Mouse (Mus musculus): ENCODE measurements around the gene Tcl1b5. TPM values are rescaled to one million over a fixed set of nuclear protein-coding genes. Genes with fewer than 3 reads are reported as not detected.
"Not testable (repeated sequence)": the region's sequence is repeated elsewhere in the genome, so short reads cannot be mapped to it uniquely, and the experiment has no call there.

Gene Tcl1b5
- not detected for total RNA-seq (2021)
- long read RNA-seq, experiment 1 = 0 reads
- long read RNA-seq, experiment 2 = 0 reads

- not testable (repeated sequence) for DNase-seq (ENCODE audit: low spot score in 2 of 2)
Measured at GRCm38 (mm10) chr12:105176044-105176443, at the start of gene Tcl1b5. Gene Tcl1b5 (plus strand): TSS chr12:105176344.

DNA sequence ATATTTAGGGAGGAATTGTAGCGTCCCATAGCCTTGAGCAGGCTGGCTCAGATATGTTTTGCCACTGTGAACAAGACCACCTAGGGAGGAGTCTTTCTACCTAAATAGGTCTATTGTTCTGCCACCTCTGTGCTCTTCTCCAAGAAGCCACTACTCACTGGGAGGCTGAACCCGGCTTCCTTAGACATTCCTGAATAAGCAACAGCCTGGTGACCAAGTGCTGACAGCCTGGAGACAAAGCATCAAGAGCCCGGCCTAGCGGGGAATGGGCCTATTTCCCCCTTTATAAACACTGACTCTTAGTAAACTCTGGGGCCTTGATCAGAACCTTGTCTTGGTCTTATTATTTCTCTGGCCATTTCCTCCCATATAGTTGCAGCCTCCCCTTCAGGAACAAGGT, 49.6 kb upstream of the Tcl1b5 start:
- DNase-seq (ENCODE audit: low spot score in 2 of 2) = no peak

DNA sequence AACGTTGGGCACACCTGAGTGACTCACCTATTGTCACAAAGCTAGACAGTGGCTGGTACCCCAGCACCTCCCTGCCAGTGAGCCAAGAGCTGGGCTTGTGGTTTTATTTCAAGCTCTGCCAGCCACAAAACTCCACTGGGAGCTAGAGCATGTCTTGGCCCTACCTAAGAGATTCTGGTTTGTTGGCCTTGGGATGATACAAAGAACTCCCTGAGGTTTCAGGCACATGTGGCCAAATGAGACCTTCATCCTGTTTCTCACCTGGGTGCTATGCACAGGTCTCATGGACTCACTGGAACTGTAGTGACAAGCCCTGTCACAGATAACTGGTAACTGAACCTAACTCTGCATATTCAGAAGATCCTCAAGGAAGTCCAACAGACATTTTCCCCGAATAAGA, 48.5 kb upstream of the Tcl1b5 start:
- DNase-seq (ENCODE audit: low spot score in 2 of 2) = no peak

DNA sequence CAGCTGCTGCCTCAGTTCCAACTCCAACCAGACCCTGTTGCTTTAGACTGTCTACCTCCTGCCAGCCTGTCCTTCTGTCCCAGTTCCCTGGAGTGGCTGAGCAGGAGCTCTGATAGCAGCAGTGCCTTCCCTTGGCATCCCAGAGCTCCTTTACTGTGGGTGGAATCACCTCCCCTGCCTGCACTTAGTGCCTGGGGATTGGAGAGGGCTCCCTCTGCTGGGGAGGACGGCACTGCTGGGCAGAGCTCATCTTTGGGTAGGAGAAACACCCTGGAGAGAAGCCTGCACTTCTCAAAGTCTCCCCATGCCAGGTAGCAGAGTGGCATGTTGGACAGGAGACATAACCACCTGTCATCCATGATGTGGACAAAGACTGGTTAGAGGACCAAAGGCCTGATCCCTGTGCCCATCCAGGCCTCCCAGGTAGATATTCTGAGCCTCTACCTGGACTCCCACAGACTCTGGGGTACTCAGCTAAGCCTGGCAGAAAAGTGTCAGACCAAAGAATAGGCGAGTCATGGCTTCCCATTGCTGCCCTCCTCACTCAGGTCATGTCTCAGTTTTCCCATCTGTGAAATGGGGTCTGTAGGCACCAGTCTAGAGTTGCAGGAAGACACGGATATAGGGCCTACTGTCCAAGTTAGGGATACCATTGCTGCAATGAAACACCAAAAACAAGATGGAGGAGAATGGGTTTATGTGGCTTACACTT, 46.5 kb upstream of the Tcl1b5 start:
- not testable (repeated sequence) for DNase-seq (ENCODE audit: low spot score in 2 of 2)

GRCm38 (mm10) chr12:105134167-105134566, 42.0 kb upstream of the Tcl1b5 start:
- not testable (repeated sequence) for DNase-seq (ENCODE audit: low spot score in 2 of 2)

- not testable (repeated sequence) for DNase-seq (ENCODE audit: low spot score in 2 of 2)
Measured at GRCm38 (mm10) chr12:105134826-105135225, 41.3 kb upstream of the Tcl1b5 start.

DNA sequence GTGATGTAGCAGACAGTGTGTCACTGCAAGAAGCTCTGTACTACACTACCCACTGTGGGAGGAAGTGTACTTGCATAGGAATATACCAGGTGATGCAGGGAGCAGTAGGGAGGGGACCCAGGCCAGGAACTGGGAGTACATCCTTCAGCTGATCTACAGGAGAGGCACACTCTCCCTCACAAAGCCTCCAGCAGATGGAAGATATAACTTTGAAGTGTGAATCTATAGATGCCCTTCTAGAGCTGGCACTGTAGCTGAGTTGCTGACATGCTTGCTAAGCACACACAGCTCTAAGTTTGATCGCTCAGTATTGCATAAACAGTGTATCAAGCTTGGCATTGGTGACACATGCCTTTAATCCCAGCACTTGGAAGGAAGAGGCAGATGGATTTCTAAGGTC, 38.4 kb upstream of the Tcl1b5 start:
- DNase-seq (ENCODE audit: low spot score in 2 of 2) = not testable (repeated sequence)

GRCm38 (mm10) chr12:105143096-105143495, 33.0 kb upstream of the Tcl1b5 start:
- no peak for DNase-seq (ENCODE audit: low spot score in 2 of 2)

DNA sequence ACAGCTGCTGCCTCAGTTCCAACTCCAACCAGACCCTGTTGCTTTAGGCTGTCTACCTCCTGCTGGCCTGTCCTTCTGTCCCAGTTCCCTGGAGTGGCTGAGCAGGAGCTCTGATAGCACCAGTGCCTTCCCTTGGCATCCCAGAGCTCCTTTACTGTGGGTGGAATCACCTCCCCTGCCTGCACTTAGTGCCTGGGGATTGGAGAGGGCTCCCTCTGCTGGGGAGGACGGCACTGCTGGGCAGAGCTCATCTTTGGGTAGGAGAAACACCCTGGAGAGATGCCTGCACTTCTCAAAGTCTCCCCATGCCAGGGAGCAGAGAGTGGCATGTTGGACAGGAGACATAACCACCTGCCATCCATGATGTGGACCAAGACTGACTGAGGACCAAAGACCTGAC, 31.2 kb upstream of the Tcl1b5 start:
- DNase-seq (ENCODE audit: low spot score in 2 of 2) = not testable (repeated sequence)

- DNase-seq (ENCODE audit: low spot score in 2 of 2) = no peak
Measured at GRCm38 (mm10) chr12:105145714-105146113, 30.4 kb upstream of the Tcl1b5 start, which contains the start of gene Tcl1b2. Gene Tcl1b2 (plus strand): TSS chr12:105146014.

- DNase-seq (ENCODE audit: low spot score in 2 of 2) = not testable (repeated sequence)
Measured at GRCm38 (mm10) chr12:105155286-105155685, 20.9 kb upstream of the Tcl1b5 start.

DNA sequence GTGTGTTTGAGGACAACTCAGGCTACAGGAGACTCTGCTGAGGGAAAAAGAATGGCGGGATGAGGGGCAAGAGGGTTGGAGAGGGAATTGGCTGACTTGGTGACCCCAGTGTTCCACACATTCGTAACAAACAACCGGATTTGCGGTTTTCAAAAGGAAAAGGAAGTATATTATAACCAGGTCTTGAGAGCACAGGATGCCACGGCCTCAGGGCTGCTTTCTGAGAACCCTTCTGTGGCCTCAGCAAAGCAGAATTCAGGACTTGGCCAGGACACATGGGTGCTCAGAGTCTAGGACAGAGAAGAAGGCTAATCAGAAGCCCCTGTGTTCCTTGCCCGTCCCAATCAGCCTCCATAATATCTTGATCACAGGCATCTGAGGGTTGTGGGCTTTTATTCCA, 17.3 kb upstream of the Tcl1b5 start:
- no peak for DNase-seq (ENCODE audit: low spot score in 2 of 2)

DNA sequence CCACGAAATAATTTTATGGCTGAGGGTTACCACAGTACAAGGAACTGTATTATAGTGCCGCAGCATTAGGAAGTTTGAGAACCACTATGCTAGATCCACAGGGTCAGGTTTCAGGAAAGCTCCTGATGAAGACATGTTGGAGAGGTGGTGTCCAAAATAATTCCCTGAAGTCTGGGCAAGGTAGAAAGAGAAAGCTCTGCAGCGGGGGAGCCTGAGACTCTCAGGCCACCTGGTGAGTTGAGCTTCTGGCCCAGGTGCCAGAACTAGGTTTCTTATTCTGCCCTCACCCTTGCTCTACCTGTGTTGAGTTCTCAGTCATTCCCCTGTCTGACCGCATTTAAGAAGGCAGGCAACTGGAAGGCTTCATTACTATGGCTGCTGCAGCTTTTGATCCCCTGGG, 16.8 kb upstream of the Tcl1b5 start, which contains the start of gene Tcl1b1:
Gene Tcl1b1 (plus strand): TSS at position 301 of the 400 bp plus-strand sequence.
- no peak for DNase-seq (ENCODE audit: low spot score in 2 of 2)

DNA sequence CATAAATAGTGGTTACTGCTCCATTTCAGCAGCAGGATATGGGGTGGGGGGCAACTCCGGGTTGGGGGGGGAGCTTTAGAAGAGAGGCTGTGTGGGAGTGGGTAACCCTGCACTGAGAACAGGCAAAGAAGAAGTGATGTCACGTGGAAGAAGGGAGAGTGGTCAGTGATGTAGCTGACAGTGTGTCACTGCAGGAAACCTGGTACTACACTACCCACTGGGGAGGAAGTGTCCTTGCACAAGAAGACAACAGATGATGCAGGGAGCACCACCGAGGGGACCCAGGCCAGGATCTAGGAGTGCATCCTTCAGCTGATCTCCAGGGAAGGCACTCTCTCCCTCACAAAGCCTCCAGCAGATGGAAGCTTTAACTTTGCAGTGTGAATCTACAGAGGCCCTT, 9.4 kb upstream of the Tcl1b5 start:
- DNase-seq (ENCODE audit: low spot score in 2 of 2) = no peak

- DNase-seq (ENCODE audit: low spot score in 2 of 2) = no peak
Measured at GRCm38 (mm10) chr12:105173366-105173765, 2.8 kb upstream of the Tcl1b5 start.

DNA sequence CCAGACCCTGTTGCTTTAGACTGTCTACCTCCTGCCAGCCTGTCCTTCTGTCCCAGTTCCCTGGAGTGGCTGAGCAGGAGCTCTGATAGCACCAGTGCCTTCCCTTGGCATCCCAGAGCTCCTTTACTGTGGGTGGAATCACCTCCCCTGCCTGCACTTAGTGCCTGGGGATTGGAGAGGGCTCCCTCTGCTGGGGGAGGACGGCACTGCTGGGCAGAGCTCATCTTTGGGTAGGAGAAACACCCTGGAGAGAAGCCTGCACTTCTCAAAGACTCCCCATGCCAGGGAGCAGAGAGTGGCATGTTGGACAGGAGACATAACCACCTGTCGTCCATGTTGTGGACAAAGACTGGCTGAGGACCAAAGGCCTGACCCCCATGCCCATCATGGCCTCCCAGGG, 1.8 kb upstream of the Tcl1b5 start:
- peak; percentile 25 to 27 for DNase-seq (ENCODE audit: low spot score in 2 of 2)

- not testable (repeated sequence) for DNase-seq (ENCODE audit: low spot score in 2 of 2)
Measured at GRCm38 (mm10) chr12:105181040-105181644, 5.0 kb downstream of the Tcl1b5 start.

DNA sequence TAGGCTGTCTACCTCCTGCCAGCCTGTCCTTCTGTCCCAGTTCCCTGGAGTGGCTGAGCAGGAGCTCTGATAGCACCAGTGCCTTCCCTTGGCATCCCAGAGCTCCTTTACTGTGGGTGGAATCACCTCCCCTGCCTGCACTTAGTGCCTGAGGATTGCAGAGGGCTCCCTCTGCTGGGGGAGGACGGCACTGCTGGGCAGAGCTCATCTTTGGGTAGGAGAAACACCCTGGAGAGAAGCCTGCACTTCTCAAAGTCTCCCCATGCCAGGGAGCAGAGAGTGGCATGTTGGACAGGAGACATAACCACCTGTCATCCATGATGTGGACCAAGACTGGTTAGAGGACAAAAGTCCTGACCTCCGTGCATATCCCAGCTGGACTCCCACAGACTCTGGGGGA, 12.8 kb downstream of the Tcl1b5 start:
- DNase-seq (ENCODE audit: low spot score in 2 of 2) = not testable (repeated sequence)

GRCm38 (mm10) chr12:105190743-105191142, 14.6 kb downstream of the Tcl1b5 start, which contains the start of gene Tcl1b3:
Gene Tcl1b3 (plus strand): TSS chr12:105191043.
- DNase-seq (ENCODE audit: low spot score in 2 of 2) = not testable (repeated sequence)

DNA sequence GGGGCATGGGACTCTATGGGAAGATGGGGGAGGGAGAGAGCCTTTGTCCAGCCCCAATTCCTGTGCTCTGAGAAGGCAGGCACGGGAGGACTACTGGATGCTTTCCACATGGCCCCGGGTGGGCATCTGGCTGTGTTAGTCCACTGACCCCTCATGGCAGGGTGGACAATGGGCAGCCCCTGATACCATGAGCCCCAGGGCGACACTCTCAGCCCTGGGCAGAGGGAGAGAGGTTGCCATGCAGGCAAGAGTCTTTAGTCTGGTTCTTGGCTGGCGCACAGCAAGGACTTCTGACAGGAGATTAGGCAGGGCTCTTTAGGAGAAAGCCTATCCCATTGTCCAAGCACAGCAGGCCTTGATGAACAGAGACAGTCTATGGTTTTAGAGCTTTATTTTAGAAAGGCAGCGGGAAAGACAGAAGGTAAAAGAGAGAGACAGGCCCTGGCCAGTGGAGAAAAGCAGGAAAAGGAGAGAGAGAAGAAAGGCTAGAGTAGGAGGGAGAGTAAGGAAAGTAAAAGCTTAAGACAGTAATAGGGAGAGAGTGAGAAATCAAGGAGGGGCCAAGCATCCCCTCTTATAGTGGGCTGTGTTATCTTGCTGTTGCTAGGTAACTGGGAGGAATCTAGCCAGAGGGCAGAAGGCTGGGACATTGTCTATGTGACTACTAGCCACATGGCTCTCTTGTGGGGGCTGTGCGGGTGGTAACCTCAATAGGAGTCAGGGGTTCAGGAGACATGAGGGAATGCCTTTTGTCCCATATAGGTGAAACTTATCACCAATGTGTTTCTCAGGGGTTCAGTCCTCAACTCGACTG, 23.7 kb downstream of the Tcl1b5 start:
- not testable (repeated sequence) for DNase-seq (ENCODE audit: low spot score in 2 of 2)

DNA sequence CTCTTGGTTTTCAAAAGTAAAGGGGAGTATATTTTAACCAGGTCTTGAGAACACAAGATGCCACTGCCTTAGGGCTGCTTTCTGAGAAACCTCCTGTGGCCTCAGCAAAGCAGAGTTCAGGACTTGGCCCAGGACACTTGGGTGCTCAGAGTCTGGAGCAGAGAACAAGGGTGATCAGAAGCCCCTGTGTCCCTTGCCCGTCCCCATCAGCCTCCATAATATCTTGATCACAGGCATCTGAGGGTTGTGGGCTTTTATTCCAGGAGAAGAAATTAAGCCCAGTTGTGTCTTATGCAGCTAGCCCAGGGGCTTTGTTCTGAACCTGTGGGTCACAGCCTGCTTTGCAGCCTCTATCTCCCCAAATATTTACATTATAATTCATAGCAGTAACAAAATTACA, 25.5 kb downstream of the Tcl1b5 start, which contains the start of gene Tcl1b4:
Gene Tcl1b4 (plus strand): TSS at position 301 of the 400 bp plus-strand sequence.
- not testable (repeated sequence) for DNase-seq (ENCODE audit: low spot score in 2 of 2)

Data from gastrocnemius, postnatal 4 days (tissue).